Mouse (Mus musculus) C2C12 (cell line): ENCODE measurements around the gene Caln1.

Experiments used
- CEBPB ChIP-seq: IDR thresholded peaks from one replicate; pipeline ENCODE4 v1.6.1; 2011; ENCODE audit warnings: low read depth, mild to moderate bottlenecking, control low read depth, moderate library complexity
- CTCF ChIP-seq: IDR thresholded peaks from one replicate; pipeline ENCODE4 v1.5.1; 2011; ENCODE audit not compliant: control insufficient read depth, insufficient read depth, insufficient read length
- FOSL1 ChIP-seq: IDR thresholded peaks from one replicate; pipeline ENCODE4 v1.8.0; 2011; ENCODE audit warnings: mild to moderate bottlenecking, low read length; ENCODE audit not compliant: poor library complexity, insufficient read depth, severe bottlenecking
- MAX ChIP-seq: IDR thresholded peaks from one replicate; pipeline ENCODE4 v1.6.1; 2011; ENCODE audit warnings: mild to moderate bottlenecking, control low read depth
- USF1 ChIP-seq: IDR thresholded peaks from one replicate; pipeline ENCODE4 v1.6.1; 2011; ENCODE audit warnings: low read depth, mild to moderate bottlenecking, control low read depth, moderate library complexity

GRCm38 (mm10) chr5:130340656-130341055 is 28.6 kb upstream of the Caln1 start:
- TF ChIP-seq CTCF (no peak), USF1 (no peak), MAX (no peak), CEBPB (no peak), FOSL1 (no peak)
